Mouse (Mus musculus): Measurements from ENCODE around the gene Pgm5. TPM values are rescaled to one million over a fixed set of nuclear protein-coding genes. Genes with fewer than 3 reads are reported as not detected.

Gene Pgm5
- total and polyA plus RNA-seq, 3 experiments = not detected

GRCm38 (mm10) chr19:24767401-24767800, 94.3 kb downstream of the Pgm5 start:
- DNase-seq (ENCODE audit: low read depth, low spot score) = no peak
- no peaks in the 10 kb centered on the region for H3K36me3 ChIP-seq (ENCODE audit: control insufficient read depth in 1 of 2, insufficient read depth in 2 of 2, low read length in 2 of 2)
- H3K79me2 ChIP-seq (ENCODE audit: control insufficient read depth, insufficient read depth, low read length, poor library complexity) = no peaks in the 10 kb centered on the region
- H3K27ac ChIP-seq (ENCODE audit: control insufficient read depth, low read depth, low read length) = no peak overlapping the region
- no peaks in the 10 kb centered on the region for H3K4me1 ChIP-seq (ENCODE audit: control insufficient read depth in 1 of 2, insufficient read depth in 2 of 2, low read length in 2 of 2)
- H3K9me3 ChIP-seq (replicated peaks; ENCODE audit: insufficient read depth, low read length) = no peaks in the 10 kb centered on the region
- no peak overlapping the region for H3K4me3 ChIP-seq (ENCODE audit: control insufficient read depth in 1 of 2, insufficient read depth in 1 of 2, low read depth in 2 of 2, low read length in 2 of 2)
- no peak overlapping the region for H3K9ac ChIP-seq (ENCODE audit: control insufficient read depth, low read depth, low read length, poor library complexity, severe bottlenecking)
- H3K27me3 ChIP-seq (ENCODE audit: control insufficient read depth in 1 of 2, insufficient read depth in 2 of 2, low read length in 2 of 2) = peaks cover 0 to 1% of the 10 kb centered on the region in 2 experiments; a peak in 3 of 4 replicates
- TF ChIP-seq GATA1 (IDR thresholded peaks at IDR 0.05; ENCODE audit: low read depth, low read length) (no peak), CTCF (IDR thresholded peaks at IDR 0.05 in 2 of 3, conservative IDR thresholded peaks at IDR 0.05 in 1 of 3; ENCODE audit: control insufficient read depth in 1 of 3, insufficient read depth in 1 of 3, low read depth in 2 of 3, low read length in 3 of 3, poor library complexity in 1 of 3, severe bottlenecking in 1 of 3) (no peak), USF2 (IDR thresholded peaks at IDR 0.05; ENCODE audit: borderline replicate concordance in 1 of 2, insufficient read depth in 1 of 2, low read depth in 1 of 2, low read length in 2 of 2) (no peak), MYB (IDR thresholded peaks at IDR 0.05; ENCODE audit: low read depth, low read length) (no peak), ZNF384 (IDR thresholded peaks at IDR 0.05; ENCODE audit: low read depth, low read length) (no peak), POLR2AphosphoS5 (IDR thresholded peaks at IDR 0.05; ENCODE audit: borderline replicate concordance, low read depth, low read length) (no peak), ZMIZ1 (IDR thresholded peaks at IDR 0.05; ENCODE audit: low read depth, low read length) (no peak), CHD2 (IDR thresholded peaks at IDR 0.05; ENCODE audit: low read length) (no peak), UBTF (IDR thresholded peaks at IDR 0.05; ENCODE audit: borderline replicate concordance, insufficient read depth, low read depth, low read length) (no peak), RAD21 (IDR thresholded peaks at IDR 0.05; ENCODE audit: low read depth, low read length) (no peak), SIN3A (IDR thresholded peaks at IDR 0.05; ENCODE audit: low read length) (no peak), BHLHE40 (IDR thresholded peaks at IDR 0.05; ENCODE audit: borderline replicate concordance, low read depth, low read length) (no peak), MAX (IDR thresholded peaks at IDR 0.05; ENCODE audit: low read length) (no peak), JUND (IDR thresholded peaks at IDR 0.05; ENCODE audit: low read depth, low read length) (no peak), NELFE (IDR thresholded peaks at IDR 0.05; ENCODE audit: low read depth, low read length) (no peak), TBP (IDR thresholded peaks at IDR 0.05; ENCODE audit: low read depth, low read length) (no peak), SMC3 (IDR thresholded peaks at IDR 0.05; ENCODE audit: low read depth, low read length) (no peak), MAZ (IDR thresholded peaks at IDR 0.05; ENCODE audit: low read depth, low read length) (no peak), E2F4 (IDR thresholded peaks at IDR 0.05; ENCODE audit: borderline replicate concordance, low read depth, low read length) (no peak)

- Histone ChIP-seq H3K4me3 (ENCODE audit: control insufficient read depth in 1 of 2, insufficient read depth in 1 of 2, low read depth in 2 of 2, low read length in 2 of 2) (no peak overlapping the region), H3K9me3 (replicated peaks; ENCODE audit: insufficient read depth, low read length) (no peaks in the 10 kb centered on the region), H3K36me3 (ENCODE audit: control insufficient read depth in 1 of 2, insufficient read depth in 2 of 2, low read length in 2 of 2) (no peaks in the 10 kb centered on the region), H3K27ac (ENCODE audit: control insufficient read depth, low read depth, low read length) (no peak overlapping the region), H3K79me2 (ENCODE audit: control insufficient read depth, insufficient read depth, low read length, poor library complexity) (no peaks in the 10 kb centered on the region), H3K9ac (ENCODE audit: control insufficient read depth, low read depth, low read length, poor library complexity, severe bottlenecking) (no peak overlapping the region), H3K4me1 (ENCODE audit: control insufficient read depth in 1 of 2, insufficient read depth in 2 of 2, low read length in 2 of 2) (no peaks in the 10 kb centered on the region), H3K27me3 (ENCODE audit: control insufficient read depth in 1 of 2, insufficient read depth in 2 of 2, low read length in 2 of 2) (peaks cover 0 to 1% of the 10 kb centered on the region in 2 experiments; a peak in 2 of 4 replicates)
- no peak for DNase-seq (ENCODE audit: low read depth, low spot score)
- TF ChIP-seq MYB (IDR thresholded peaks at IDR 0.05; ENCODE audit: low read depth, low read length) (no peak), ZKSCAN1 (IDR thresholded peaks at IDR 0.05; ENCODE audit: low read depth, low read length) (no peak), KAT2A (conservative IDR thresholded peaks at IDR 0.05; ENCODE audit: low read depth, low read length) (no peak), MEF2A (IDR thresholded peaks at IDR 0.05; ENCODE audit: extremely low read depth, insufficient replicate concordance, low read depth, low read length, poor library complexity, severe bottlenecking) (no peak), MAFK (IDR thresholded peaks at IDR 0.05; ENCODE audit: borderline replicate concordance, low read depth, low read length) (no peak), POLR2AphosphoS2 (IDR thresholded peaks at IDR 0.05; ENCODE audit: low read length) (no peak), TCF12 (IDR thresholded peaks at IDR 0.05; ENCODE audit: low read depth, low read length) (no peak), NRF1 (IDR thresholded peaks at IDR 0.05; ENCODE audit: insufficient read depth, low read depth, low read length, poor library complexity, severe bottlenecking) (no peak), CHD2 (IDR thresholded peaks at IDR 0.05; ENCODE audit: low read length) (no peak), ZNF384 (IDR thresholded peaks at IDR 0.05; ENCODE audit: low read depth, low read length) (no peak), MAX (IDR thresholded peaks at IDR 0.05; ENCODE audit: low read length) (no peak), USF2 (IDR thresholded peaks at IDR 0.05; ENCODE audit: borderline replicate concordance in 1 of 2, insufficient read depth in 1 of 2, low read depth in 1 of 2, low read length in 2 of 2) (no peak), MYC (IDR thresholded peaks at IDR 0.05; ENCODE audit: low read depth, low read length) (no peak), JUND (IDR thresholded peaks at IDR 0.05; ENCODE audit: low read depth, low read length) (no peak), CTCF (IDR thresholded peaks at IDR 0.05 in 2 of 3, conservative IDR thresholded peaks at IDR 0.05 in 1 of 3; ENCODE audit: control insufficient read depth in 1 of 3, insufficient read depth in 1 of 3, low read depth in 2 of 3, low read length in 3 of 3, poor library complexity in 1 of 3, severe bottlenecking in 1 of 3) (no peak)
Measured at GRCm38 (mm10) chr19:24762473-24763149, 99.0 kb downstream of the Pgm5 start.

Measured in MEL (cell line).